Mouse (Mus musculus): Measurements from ENCODE around the gene Tbxa2r.

Gene Tbxa2r

GRCm38 (mm10) chr10:81322444-81322843 is 6.1 kb upstream of the Tbxa2r start:
- no peak for DNase-seq

GRCm38 (mm10) chr10:81323141-81323775 is 5.3 kb upstream of the Tbxa2r start:
- no peak for DNase-seq

- DNase-seq, result no peak
Observed at GRCm38 (mm10) chr10:81323791-81324530, 4.6 kb upstream of the Tbxa2r start.

- DNase-seq, result no peak
Observed at GRCm38 (mm10) chr10:81325176-81325575, 3.4 kb upstream of the Tbxa2r start.

- DNase-seq, result no peak
Observed at GRCm38 (mm10) chr10:81325781-81326180, 2.8 kb upstream of the Tbxa2r start.

- no peak for DNase-seq
Observed at GRCm38 (mm10) chr10:81326858-81327257, 1.7 kb upstream of the Tbxa2r start.

- DNase-seq, result no peak
Observed at GRCm38 (mm10) chr10:81327959-81328358, 572 bp upstream of the Tbxa2r start.

GRCm38 (mm10) chr10:81329194-81329975 is 854 bp downstream of the Tbxa2r start:
- DNase-seq, result peak; percentile 61 to 72

- DNase-seq, result no peak
Observed at GRCm38 (mm10) chr10:81330007-81330406, 1.5 kb downstream of the Tbxa2r start.

GRCm38 (mm10) chr10:81332277-81332676 is 3.7 kb downstream of the Tbxa2r start:
- no peak for DNase-seq

GRCm38 (mm10) chr10:81334324-81334723 is 5.8 kb downstream of the Tbxa2r start:
- no peak for DNase-seq

- no peak for DNase-seq
Observed at GRCm38 (mm10) chr10:81335393-81336340, 7.1 kb downstream of the Tbxa2r start.

GRCm38 (mm10) chr10:81336558-81336957 is 8.0 kb downstream of the Tbxa2r start:
- DNase-seq, result no peak

- DNase-seq, result no peak
Observed at GRCm38 (mm10) chr10:81340551-81341332, 12.2 kb downstream of the Tbxa2r start.

- peak; percentile 87 to 88 for DNase-seq
Observed at GRCm38 (mm10) chr10:81341333-81341949, 12.9 kb downstream of the Tbxa2r start.

GRCm38 (mm10) chr10:81342686-81343505 is 14.4 kb downstream of the Tbxa2r start, which contains the start of gene Gipc3:
TSS of gene Gipc3 (minus strand) at chr10:81343266.
- peak; percentile 40 to 51 for DNase-seq

- DNase-seq, result peak; percentile 55 to 59
Observed at GRCm38 (mm10) chr10:81344421-81345161, 16.1 kb downstream of the Tbxa2r start.

GRCm38 (mm10) chr10:81345162-81345534 is 16.6 kb downstream of the Tbxa2r start:
- no peak for DNase-seq

GRCm38 (mm10) chr10:81346453-81347067 is 18.0 kb downstream of the Tbxa2r start:
- peak; percentile 73 to 74 for DNase-seq

Data from B cell, adult 2 months (primary cell).